Mouse (Mus musculus) spleen, postnatal 14 days (tissue): ENCODE measurements at regions not wholly inside any gene's neighbourhood (a gene's known extent, or its start where the extent isn't known, plus 50 kb on each side); places are given as distances from the start of the nearest gene placed in this dataset.

Experiments
- DNase-seq, 2 experiments: peaks; one replicate each; pipeline ENCODE4 v3.0.0; 2021 to 2022; ENCODE audit warnings: low spot score in 2 of 2

DNA sequence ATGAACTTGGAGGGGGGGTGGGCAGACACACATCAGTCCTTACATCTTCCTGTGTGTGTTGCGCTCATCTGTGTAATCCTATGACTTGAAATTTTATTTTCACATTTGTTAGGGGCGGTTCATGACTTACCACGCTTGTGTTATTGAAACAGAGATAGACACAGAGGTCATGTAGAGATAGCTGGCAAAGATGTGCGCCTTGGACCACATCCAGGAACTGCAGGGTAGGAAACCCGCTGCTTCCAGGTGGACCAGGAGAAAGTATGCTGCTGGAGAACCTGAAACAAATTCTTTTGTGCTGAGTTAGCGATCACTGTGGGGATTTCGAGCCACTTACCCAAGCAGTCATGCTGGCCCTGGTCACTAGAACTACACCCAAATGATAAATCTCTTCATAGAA is 89.1 kb downstream of the Kcnj2 start:
- DNase-seq = no peak

DNA sequence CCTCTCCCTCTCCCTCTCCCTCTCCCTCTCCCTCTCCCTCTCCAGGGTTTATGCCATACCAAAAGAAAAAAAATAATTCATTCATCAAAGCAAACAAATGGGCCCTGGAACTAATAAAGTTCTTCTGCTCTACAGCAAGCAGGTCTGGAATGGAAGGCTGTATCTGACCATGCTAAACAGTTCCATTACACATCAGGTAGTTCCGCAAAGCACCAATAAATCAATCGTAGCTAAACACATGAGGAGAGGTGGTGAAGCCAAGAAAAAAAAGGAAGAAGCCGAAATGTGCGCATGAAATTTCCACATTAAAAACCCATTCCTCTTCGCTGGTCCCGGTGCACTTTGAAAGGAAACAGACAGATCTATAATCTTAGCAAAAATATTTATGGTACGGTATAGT is 89.8 kb downstream of the Kcnj2 start:
- no peak for DNase-seq

DNA sequence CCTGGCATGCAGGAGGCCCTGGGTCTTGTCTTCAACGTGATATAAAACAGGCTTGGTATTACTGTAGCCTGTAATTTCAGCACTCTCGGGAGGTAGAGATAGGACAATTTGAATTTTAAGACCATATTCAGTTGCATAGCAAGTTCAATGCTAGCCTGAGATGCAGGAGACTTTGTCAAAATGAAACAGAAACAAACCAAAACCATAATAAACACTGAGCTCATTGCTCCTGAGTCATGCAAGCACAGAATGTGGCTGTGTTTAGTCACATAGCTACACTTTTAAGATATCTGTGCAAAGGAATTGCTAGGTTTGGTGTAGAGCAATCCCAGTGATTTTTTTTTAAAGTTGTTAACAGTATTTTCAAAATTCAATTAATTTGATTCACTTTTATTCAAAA is 93.3 kb downstream of the Kcnj2 start:
- no peak for DNase-seq

GRCm38 (mm10) chr11:111164907-111165306 is 98.9 kb downstream of the Kcnj2 start:
- DNase-seq = no peak

DNA sequence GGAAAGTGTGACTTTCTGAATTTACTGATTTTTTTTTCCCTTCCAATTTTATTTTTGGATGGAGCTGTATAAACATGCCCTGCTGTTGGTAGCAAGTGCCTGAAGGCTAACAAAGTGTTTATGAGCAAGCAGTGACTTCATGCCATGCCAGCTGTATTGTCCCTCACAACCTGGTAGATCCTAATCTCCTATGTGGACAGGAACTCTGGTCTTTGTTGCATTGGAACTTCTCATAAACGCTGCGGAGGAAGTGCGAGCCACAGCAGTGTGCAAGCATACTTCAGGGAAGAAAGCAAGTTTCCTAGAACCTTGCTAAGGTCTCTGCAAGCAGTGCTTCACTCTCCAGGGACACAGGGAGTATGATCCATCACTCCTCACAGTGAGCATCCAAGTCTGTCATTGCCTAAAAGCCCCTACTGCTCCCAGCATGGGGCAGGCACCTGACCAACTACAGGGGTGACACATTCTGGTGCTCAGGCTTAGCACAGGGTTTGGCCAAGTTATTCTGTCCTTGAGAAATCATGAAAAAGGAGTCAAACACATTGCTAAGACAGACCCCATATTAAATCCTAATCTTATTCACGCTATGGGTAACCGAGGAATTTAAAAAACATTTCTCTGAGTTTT is 104.3 kb downstream of the Kcnj2 start:
- DNase-seq = no peak

GRCm38 (mm10) chr11:111173525-111173924 is 107.6 kb downstream of the Kcnj2 start:
- DNase-seq = no peak

DNA sequence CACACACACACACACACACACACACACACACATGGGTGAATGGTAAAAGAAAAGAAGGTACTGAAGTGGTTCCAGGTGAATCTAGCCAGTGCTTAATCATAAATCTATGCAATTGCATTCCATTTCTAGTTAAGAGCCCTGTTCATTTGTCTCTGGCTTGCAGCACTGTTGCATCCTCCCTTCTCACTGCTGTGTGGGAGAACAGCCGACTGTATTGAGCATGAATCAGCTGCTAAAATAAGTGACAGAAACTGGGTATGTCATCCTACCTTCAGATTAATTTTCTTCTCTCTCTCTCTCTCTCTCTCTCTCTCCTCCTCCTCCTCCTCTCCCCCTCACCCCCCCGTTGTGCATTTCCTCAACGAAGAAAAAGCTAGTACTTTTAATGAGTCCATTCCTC is 109.6 kb downstream of the Kcnj2 start:
- DNase-seq = no peak

GRCm38 (mm10) chr11:111177516-111177915 is 111.6 kb downstream of the Kcnj2 start:
- no peak for DNase-seq

DNA sequence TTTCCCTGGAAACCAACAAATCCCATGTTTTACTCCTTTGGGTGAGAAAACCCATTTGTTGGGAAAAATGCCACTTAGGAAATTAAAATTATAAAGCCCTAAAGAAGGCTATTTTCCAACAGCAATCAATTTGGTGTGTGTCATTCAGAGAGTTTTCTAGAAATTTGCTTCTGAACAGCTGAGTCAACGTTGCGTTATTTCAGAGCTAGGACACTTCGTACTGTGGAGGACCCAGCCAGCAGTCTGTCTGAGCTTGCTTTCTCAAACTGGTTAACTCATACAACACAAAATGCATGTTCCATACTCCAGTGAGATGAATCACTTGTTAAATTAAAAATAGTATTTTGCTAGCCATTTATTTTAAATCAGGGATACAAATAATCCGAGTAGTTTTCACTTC is 131.5 kb downstream of the Kcnj2 start:
- no peak for DNase-seq

- DNase-seq = no peak
These were observed 134.5 kb downstream of the Kcnj2 start for GRCm38 (mm10) chr11:111200512-111200911.

DNA sequence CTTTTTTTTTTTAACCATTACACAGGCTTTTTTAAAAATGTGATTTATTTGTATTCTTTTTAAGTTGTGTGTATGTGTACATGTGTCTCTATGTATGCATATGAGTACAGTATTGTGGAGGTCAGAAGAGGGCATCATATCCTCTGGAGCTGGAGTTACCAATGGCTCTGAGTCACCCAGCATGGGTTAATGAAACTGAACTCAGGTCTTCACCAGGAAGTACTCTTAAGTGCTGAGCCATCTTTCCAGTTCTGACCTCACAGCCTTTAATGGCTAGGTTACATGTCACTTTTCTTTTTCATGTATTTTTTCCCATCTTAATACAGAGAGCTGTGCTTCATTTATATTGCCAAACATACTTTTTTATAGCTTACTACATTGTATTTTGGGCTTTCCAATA is 136.8 kb downstream of the Kcnj2 start:
- DNase-seq = no peak

DNA sequence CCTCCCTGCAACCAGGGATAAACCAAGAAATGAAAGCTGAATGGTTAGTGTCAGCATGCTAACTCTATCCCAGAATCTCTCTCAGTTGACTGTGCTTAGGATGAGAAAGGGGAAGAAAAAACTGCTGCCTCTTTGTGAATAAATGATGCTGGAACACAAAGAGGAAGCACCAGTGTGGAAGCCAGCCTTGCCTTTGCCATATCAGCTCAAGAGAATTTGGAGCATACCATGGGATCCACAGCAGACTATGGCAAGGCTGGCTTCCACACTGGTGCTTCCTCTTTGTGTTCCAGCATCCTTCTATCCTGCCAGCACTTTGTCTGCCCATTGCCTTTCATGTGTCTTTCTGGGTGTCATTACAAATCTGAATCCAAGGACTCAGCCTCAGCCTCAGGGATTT is 144.6 kb downstream of the Kcnj2 start:
- DNase-seq = no peak

DNA sequence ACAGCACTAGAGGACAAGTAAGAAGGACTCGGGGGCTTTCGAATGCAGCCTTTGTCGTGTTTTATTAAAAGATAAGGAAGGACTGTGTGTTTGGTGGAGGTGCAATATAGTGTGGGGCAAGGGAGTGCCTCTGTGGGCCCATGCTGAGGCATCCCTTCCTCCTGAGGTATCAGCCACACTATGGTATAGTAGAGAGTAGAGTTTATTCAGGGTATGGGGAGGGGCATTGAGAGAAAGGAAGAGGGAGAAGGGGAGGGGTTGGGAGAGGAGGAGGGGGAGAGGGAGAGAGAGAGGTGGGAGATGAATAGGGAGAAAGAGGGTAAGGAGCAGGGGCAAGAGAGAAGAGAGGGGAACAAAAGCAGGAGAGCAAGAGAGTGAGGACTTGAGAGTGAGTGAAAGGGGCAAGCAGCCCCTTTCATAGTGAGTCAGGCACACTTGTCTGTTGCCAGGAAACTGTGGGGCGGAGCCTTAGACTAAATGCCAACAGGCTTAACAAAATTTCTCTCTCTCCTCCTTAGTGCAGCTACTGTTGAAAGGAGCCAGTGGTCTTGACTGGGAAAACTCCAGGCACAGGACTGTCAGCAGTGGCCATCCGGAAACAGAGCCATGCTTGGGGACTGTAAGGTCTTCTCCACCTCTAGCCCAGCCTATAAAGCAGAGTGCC is 146.2 kb downstream of the Kcnj2 start:
- no peak for DNase-seq

DNA sequence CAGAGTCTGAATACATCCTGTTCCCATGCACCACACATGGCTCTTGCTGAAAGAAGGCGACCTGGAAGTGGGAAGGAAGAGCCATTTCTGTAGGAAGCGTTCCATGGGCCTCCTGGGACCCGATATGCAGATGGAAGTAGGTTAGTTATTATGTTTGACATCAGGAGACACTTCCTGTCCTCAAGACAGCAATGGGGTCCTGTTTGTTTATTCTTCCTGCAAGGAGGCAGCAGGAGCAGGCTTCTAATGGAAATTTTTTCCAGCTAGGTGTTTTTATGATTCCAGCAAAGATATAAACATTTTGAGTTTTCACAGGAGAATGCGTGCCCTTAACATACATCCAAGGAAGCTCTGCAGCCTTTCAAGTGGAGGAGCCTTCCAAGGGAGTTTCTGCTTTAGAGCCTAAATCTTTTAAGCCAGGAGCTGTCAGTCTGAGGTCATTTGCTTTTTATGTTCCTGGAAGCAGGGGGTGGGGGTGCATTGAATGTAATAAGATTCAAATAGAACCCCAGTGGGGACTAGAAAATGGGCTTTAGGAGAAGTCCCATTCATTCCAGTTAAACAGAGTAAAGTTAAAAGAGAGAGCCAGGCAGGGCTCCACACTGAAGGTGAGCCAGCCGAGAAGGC is 146.9 kb downstream of the Kcnj2 start:
- no peak for DNase-seq

- DNase-seq = no peak
These were observed 149.0 kb downstream of the Kcnj2 start for GRCm38 (mm10) chr11:111215006-111215405.

- DNase-seq = no peak
These were observed 157.9 kb downstream of the Kcnj2 start for GRCm38 (mm10) chr11:111223834-111224233.

- no peak for DNase-seq
These were observed 161.3 kb downstream of the Kcnj2 start for GRCm38 (mm10) chr11:111227305-111227704.

- DNase-seq = no peak
These were observed 170.8 kb downstream of the Kcnj2 start for GRCm38 (mm10) chr11:111236741-111237140.

GRCm38 (mm10) chr11:111239784-111240183 is 173.8 kb downstream of the Kcnj2 start:
- no peak for DNase-seq

DNA sequence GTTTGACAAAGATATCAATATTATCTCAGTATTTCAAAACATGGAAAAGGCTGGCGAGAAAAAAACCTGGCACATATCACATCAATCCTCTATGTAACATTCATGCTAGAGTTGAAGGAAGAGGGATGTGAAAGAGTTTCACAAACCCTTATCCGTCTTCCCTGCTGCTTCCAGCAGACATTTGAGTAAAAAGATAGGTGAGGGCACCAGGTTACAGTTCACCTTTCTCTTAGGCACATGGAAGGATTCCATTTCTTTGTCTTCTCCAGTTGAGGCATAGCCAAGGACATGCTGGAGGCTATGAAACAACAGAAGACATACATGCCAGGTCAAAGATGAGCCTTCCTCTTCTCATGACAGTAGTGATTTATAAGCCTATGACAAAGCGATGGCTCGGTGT is 186.3 kb downstream of the Kcnj2 start:
- no peak for DNase-seq

DNA sequence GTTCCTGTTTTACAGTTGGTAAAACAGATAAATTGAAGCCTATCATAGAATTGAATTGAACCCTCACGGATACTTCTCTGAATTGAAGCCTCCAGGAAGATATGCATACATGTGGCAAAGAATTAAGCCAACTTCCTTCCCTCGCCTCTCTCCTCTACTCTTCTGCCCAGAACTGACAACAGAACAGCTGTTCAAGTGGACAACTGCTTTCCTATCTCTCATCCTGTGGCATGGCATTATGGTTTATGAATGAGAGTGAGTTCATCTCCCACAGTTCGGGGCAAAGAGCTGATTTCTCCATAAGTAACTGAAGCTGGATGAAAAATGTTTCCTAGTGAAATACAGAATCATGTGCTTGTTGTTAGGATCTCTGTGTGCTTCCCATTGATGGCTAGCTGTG is 190.6 kb downstream of the Kcnj2 start:
- no peak for DNase-seq

DNA sequence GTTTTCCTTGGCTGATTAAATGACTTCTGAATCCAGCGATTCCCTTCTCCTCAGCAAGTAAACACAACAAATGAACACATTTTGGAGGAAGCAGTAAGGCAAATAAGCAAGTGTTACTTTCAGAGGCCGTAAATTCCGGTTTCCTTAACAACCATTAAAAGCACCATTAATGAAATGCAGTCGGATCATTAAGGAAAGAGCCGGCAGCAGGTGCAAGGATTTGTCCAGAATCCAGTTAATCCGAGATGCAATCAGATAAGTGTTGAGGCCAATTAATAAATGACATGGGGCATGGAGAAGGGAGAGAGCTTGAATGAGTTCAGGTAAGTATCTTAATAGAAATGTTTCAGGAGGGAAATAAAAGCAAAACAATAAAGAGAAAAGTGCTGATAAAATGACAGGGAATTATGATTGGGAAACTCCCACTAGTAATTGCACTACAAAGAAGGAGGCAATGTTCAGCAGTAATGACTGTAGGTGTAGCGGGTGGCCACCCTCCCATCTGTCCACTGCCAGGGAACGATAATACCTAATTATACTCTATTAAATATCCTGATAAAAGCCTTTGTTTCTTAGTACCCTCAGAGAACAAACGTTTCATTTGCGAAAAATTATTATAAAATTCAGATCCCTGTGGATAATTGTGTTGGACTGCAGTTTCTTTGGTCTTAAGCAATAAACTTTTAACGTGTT is 194.9 kb downstream of the Kcnj2 start:
- DNase-seq = no peak

GRCm38 (mm10) chr11:111273651-111274050 is 207.7 kb downstream of the Kcnj2 start:
- DNase-seq = no peak
